Mouse (Mus musculus) heart, adult 2 months (tissue): ENCODE measurements around the gene Ccdc134. TPM values are rescaled to one million over a fixed set of nuclear protein-coding genes. Genes with fewer than 3 reads are reported as not detected.

ENCODE experiments used
- DNase-seq, 2 experiments: peaks; one replicate each; pipeline ENCODE4 v3.0.0; 2021
- H3K27ac ChIP-seq: fragments of 200-600 bp; 2 replicates; pipeline ENCODE4 v1.8.1; 2022
- H3K27me3 ChIP-seq: fragments of 200-500 bp; 2 replicates; pipeline ENCODE4 v1.6.1; 2012; ENCODE audit warnings: mild to moderate bottlenecking, low read length, inconsistent platforms, mixed read lengths; ENCODE audit not compliant: control insufficient read depth, insufficient read depth
- H3K36me3 ChIP-seq: fragments of 200-500 bp; 2 replicates; pipeline ENCODE4 v1.6.1; 2012; ENCODE audit warnings: low read length, inconsistent platforms; ENCODE audit not compliant: control insufficient read depth, insufficient read depth
- H3K4me1 ChIP-seq: fragments of 200-500 bp; 2 replicates; pipeline ENCODE4 v1.6.1; 2011; ENCODE audit warnings: low read length; ENCODE audit not compliant: control insufficient read depth, insufficient read depth
- H3K4me3 ChIP-seq: fragments of 200-600 bp; 2 replicates; pipeline ENCODE4 v1.8.1; 2022
- H3K79me2 ChIP-seq: fragments of 200-500 bp; replicated peaks from 2 replicates; pipeline ENCODE4 v1.6.1; 2012; ENCODE audit warnings: mild to moderate bottlenecking, inconsistent platforms, low read length, moderate library complexity, mixed read lengths; ENCODE audit not compliant: control insufficient read depth, insufficient read depth
- H3K9ac ChIP-seq: fragments of 200-500 bp; 2 replicates; pipeline ENCODE4 v1.6.1; 2012; ENCODE audit warnings: low read depth, mild to moderate bottlenecking, control low read depth, inconsistent platforms, low read length, mixed read lengths
- CTCF ChIP-seq: fragments of 200-600 bp; IDR thresholded peaks from 2 replicates; pipeline ENCODE4 v1.8.1; 2022; ENCODE audit warnings: antibody characterized with exemption, mild to moderate bottlenecking, moderate library complexity
- EP300 ChIP-seq: fragments of 200-500 bp; IDR thresholded peaks from 2 replicates; pipeline ENCODE4 v1.6.1; 2011; ENCODE audit warnings: low read depth, low read length, control low read depth; ENCODE audit not compliant: insufficient read depth
- POLR2A ChIP-seq: fragments of 200-500 bp; IDR thresholded peaks from 2 replicates; pipeline ENCODE4 v1.6.1; 2011; ENCODE audit warnings: mild to moderate bottlenecking, low read depth, low read length, control low read depth; ENCODE audit not compliant: insufficient read depth
- WGBS: fragments of 180-500 bp; shearing (Covaris S2); methylation state at CpG from one replicate; pipeline ENCODE4 v1.1.7; 2018; 5-methylcytosine and 5-hydroxymethylcytosine counted together
- intact Hi-C: fragments of 180-260 bp; cut with DNase I; formaldehyde crosslinking; loops from one replicate; pipeline ENCODE4 v1.15.1; 2025
- polyA plus RNA-seq: library from polyadenylated mRNA; depleted of rRNA; stranded (reverse); fragments of >200 nt; gene quantifications from 2 replicates; pipeline ENCODE4 v1.2.3, GENCODE M21; 2012
- total RNA-seq, 2 experiments: library from RNA; stranded (reverse); gene quantifications; 2 replicates each; pipeline ENCODE4 v1.2.3; 2021

Ccdc134 gene
- total and polyA plus RNA-seq, 3 experiments = 3.9 to 4.8 (median 4.0) TPM

GRCm38 (mm10) chr15:82145851-82146769 lies 18.4 kb downstream of the Ccdc134 start:
- Histone ChIP-seq H3K79me2 (peaks cover 5% of the 10 kb centered on the region; the same call in 1 of the 2 replicates), H3K27me3 (no peaks in the 10 kb centered on the region), H3K9ac (peak overlapping the region; percentile 65), H3K36me3 (no peaks in the 10 kb centered on the region), H3K4me3 (peak overlapping the region; percentile 80), H3K4me1 (peaks cover 5% of the 10 kb centered on the region), H3K27ac (peak overlapping the region; percentile 58)
- no peak for DNase-seq
- no peak for TF ChIP-seq EP300
- TF ChIP-seq POLR2A = no peak
- TF ChIP-seq CTCF = no peak
- WGBS = 33% methylated on average over 11 of the region's 11 CpGs
- intact Hi-C loops = loop anchor here (2.0 to 5.0 kb wide), 2 partner anchors 17 to 201 kb away; no protein-coding TSS in a partner anchor

GRCm38 (mm10) chr15:82146770-82147610 lies 19.3 kb downstream of the Ccdc134 start, which contains the start of gene Srebf2:
Gene Srebf2 (plus strand): TSS chr15:82147181.
- Histone ChIP-seq H3K36me3 (no peaks in the 10 kb centered on the region), H3K4me1 (peaks cover 5% of the 10 kb centered on the region), H3K4me3 (peak within 1 kb of the TSS; percentile 80), H3K79me2 (peaks cover 5% of the 10 kb centered on the region; the same call in 1 of the 2 replicates), H3K27me3 (no peaks in the 10 kb centered on the region), H3K27ac (peak within 1 kb of the TSS; percentile 67), H3K9ac (peak within 1 kb of the TSS; percentile 94)
- TF ChIP-seq EP300 = no peak
- TF ChIP-seq POLR2A = peak; percentile 49
- WGBS = under 1% methylated on average over 79 of the region's 79 CpGs
- DNase-seq = peak; percentile 95 to 99
- intact Hi-C loops = loop anchor here (2.0 to 5.0 kb wide), 2 partner anchors 18 to 200 kb away; no protein-coding TSS in a partner anchor

- H3K36me3 ChIP-seq = no peaks in the 10 kb centered on the region
- H3K27me3 ChIP-seq = no peaks in the 10 kb centered on the region
- peak; percentile 68 to 72 for DNase-seq
- H3K79me2 ChIP-seq = peaks cover 5% of the 10 kb centered on the region; the same call in 1 of the 2 replicates
- peak overlapping the region; percentile 94 for H3K9ac ChIP-seq
- peak overlapping the region; percentile 80 for H3K4me3 ChIP-seq
- peaks cover 5% of the 10 kb centered on the region for H3K4me1 ChIP-seq
- TF ChIP-seq CTCF (peak; percentile 49), EP300 (no peak)
- H3K27ac ChIP-seq = peak overlapping the region; percentile 67
- intact Hi-C loops = loop anchor here (2.0 to 5.0 kb wide), 2 partner anchors 19 to 200 kb away; no protein-coding TSS in a partner anchor
- under 1% methylated on average over 48 of the region's 50 CpGs for WGBS
Measured at GRCm38 (mm10) chr15:82147611-82148111, 19.9 kb downstream of the Ccdc134 start.

- Histone ChIP-seq H3K4me1 (peaks cover 5% of the 10 kb centered on the region), H3K4me3 (no peak overlapping the region; the same call in 1 of the 2 replicates), H3K27me3 (no peaks in the 10 kb centered on the region)
Measured at GRCm38 (mm10) chr15:82148510-82148911, 20.8 kb downstream of the Ccdc134 start.

GRCm38 (mm10) chr15:82150042-82150441 lies 22.3 kb downstream of the Ccdc134 start:
- no peak for DNase-seq
- no peak overlapping the region for H3K4me3 ChIP-seq
- no peaks in the 10 kb centered on the region for H3K36me3 ChIP-seq
- no peak overlapping the region for H3K9ac ChIP-seq
- H3K79me2 ChIP-seq = peaks cover 8% of the 10 kb centered on the region; the same call in 1 of the 2 replicates
- no peak overlapping the region for H3K27ac ChIP-seq
- TF ChIP-seq CTCF (no peak), EP300 (no peak), POLR2A (no peak)
- no peaks in the 10 kb centered on the region for H3K27me3 ChIP-seq
- intact Hi-C loops = no loop called here
- peaks cover 5% of the 10 kb centered on the region for H3K4me1 ChIP-seq

More at GRCm38 (mm10) chr15:82148510-82148911, 20.8 kb downstream of the Ccdc134 start:
- H3K36me3 ChIP-seq = no peaks in the 10 kb centered on the region
- no peak overlapping the region; the same call in 1 of the 2 replicates for H3K27ac ChIP-seq
- intact Hi-C loops = loop anchor here (5.0 kb wide), 1 partner anchor 199 kb away; no protein-coding TSS in a partner anchor
- WGBS = 60% methylated on average over 9 of the region's 9 CpGs
- peaks cover 6% of the 10 kb centered on the region; the same call in 1 of the 2 replicates for H3K79me2 ChIP-seq
- TF ChIP-seq CTCF = no peak
- no peak for TF ChIP-seq EP300
- TF ChIP-seq POLR2A = no peak
- H3K9ac ChIP-seq = no peak overlapping the region; the same call in 1 of the 2 replicates
- no peak for DNase-seq
